Mouse (Mus musculus) ES-Bruce4 (cell line): ENCODE results near the gene Wdr93.

Source experiments
- CTCF ChIP-seq: IDR thresholded peaks from one replicate; pipeline ENCODE4 v1.8.1; 2011; ENCODE audit warnings: low read depth, low read length
- EP300 ChIP-seq: IDR thresholded peaks from 2 replicates; pipeline ENCODE4 v1.6.1; 2011; ENCODE audit warnings: low read depth, low read length; ENCODE audit not compliant: insufficient read depth
- POLR2A ChIP-seq: IDR thresholded peaks from one replicate; pipeline ENCODE4 v1.8.1; 2011; ENCODE audit warnings: low read length; ENCODE audit not compliant: insufficient read depth

GRCm38 (mm10) chr7:79831585-79831984, 88.6 kb downstream of the Wdr93 start:
- TF ChIP-seq CTCF, result no peak
- no peak for TF ChIP-seq POLR2A
- TF ChIP-seq EP300, result no peak
